Mouse (Mus musculus): ENCODE results near the gene D430041D05Rik.
A peak's percentile ranks its signal among the peaks of the same experiment; 100 is the strongest.

D430041D05Rik gene

GRCm38 (mm10) chr2:104157831-104158230 is 253.0 kb downstream of the D430041D05Rik start:
- no peak for DNase-seq (ENCODE audit: low read depth, low spot score)

- DNase-seq (ENCODE audit: low read depth, low spot score), result no peak
These were observed 256.9 kb downstream of the D430041D05Rik start for GRCm38 (mm10) chr2:104153876-104154275.

DNA sequence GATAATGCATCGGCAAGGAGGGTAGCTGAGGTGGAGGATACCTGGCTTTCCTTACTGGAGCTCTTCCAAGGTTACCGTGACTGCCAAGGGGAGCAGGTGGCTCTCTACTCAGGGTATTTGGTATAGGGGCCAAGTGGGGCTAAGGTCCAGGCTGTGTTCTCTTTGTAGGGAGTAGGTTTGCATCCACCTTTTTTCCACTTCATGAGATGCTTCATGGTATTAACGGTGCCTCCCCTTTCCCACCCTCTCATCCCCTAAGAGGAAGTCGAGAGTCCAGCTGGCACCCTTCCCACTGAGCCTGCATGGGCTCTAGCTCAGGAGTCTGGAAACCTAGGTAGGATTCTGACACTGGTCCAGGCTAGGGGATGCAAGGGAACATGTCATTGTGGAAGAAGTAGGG is 257.5 kb downstream of the D430041D05Rik start:
- DNase-seq (ENCODE audit: low read depth, low spot score), result no peak

GRCm38 (mm10) chr2:104150608-104151397 is 260.0 kb downstream of the D430041D05Rik start:
- no peak for DNase-seq (ENCODE audit: low read depth, low spot score)

- no peak for DNase-seq (ENCODE audit: low read depth, low spot score)
These were observed 262.8 kb downstream of the D430041D05Rik start for GRCm38 (mm10) chr2:104147910-104148561.

- DNase-seq (ENCODE audit: low read depth, low spot score), result peak; percentile 49
These were observed 264.8 kb downstream of the D430041D05Rik start for GRCm38 (mm10) chr2:104145983-104146382.

DNA sequence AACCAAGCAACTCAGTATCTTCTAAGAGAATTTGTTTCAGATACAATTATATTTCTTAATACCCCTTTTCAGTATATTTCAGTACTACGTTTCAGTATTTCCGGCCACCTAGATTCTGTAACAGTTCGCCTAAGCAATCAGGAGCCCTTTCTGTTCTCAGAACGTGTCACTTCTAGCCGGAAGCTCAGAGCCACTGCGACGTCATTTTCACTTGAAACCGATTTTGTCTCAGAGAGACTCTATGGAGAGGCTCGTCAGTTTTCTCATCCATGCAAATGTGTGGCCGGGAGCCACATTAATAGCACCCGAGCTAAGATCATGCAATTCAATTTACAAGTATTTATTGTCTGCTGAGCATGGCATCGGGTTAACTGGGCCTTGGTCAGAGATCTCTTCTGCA is 266.8 kb downstream of the D430041D05Rik start:
- no peak for DNase-seq (ENCODE audit: low read depth, low spot score)

- no peak for DNase-seq (ENCODE audit: low read depth, low spot score)
These were observed 268.7 kb downstream of the D430041D05Rik start for GRCm38 (mm10) chr2:104142140-104142539.

- no peak for DNase-seq (ENCODE audit: low read depth, low spot score)
These were observed 274.9 kb downstream of the D430041D05Rik start for GRCm38 (mm10) chr2:104135920-104136319.

DNA sequence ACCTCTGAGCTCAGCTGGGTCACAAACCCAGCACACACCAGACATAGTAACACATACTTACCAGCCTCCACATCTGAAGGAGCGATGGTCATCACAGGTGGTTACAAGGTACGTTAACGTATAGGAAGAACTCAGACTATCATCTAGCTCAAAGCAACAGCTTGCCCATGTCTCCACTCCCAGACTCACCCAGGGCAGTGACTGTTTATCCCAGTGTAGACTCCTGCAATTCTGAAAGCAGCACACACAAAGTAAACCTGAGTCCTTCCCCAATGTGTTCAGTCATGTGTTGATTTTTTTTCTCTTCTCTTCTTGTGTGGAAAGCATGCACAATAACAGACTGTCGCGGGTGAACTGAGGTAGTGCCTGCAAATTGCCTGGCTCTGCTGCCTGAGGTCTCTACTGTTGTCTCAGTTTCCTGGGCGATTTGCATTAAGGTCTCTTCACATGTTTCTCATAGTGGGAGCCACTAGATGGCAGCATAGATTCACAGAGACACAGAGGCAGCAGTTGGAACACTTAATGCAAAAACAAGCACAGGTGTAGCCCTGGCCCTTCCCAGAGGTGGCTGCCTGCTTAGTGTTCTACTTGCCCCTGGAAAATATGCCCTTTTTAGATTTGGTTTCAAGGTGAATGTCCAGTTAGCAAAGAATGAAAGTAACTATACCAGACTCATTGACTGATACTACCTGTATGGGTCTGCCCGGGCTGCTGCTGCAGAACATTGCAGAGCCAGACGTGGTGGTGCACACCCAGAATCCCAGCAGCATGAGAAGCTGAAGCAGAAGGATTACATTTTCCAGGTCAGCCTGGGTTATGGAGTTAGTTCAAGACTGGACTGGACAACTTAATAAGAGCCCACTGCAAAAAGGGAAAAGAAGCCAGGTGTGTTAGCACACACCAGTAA is 276.4 kb downstream of the D430041D05Rik start:
- DNase-seq (ENCODE audit: low read depth, low spot score), result peak; percentile 89

- no peak for DNase-seq (ENCODE audit: low read depth, low spot score)
These were observed 277.6 kb downstream of the D430041D05Rik start for GRCm38 (mm10) chr2:104133042-104133810.

GRCm38 (mm10) chr2:104132266-104132859 is 278.4 kb downstream of the D430041D05Rik start:
- DNase-seq (ENCODE audit: low read depth, low spot score), result no peak

DNA sequence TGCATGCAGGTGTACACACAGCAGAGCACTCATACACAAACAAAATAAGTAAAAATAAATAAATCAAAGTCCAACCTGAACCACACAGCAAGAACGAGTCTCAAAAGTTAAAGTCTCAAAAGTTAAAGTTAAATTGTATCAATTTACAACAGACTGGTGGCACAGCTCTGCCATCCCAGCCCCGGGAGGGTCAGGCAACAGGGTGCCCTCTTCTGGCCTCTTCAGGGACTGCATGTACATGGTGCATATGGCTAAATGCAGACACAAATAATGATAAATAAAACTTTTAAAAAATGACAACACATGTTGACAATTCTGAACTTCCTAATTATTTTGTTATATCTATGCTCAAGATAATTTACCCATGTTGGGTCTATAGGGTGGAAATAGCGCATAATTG is 279.8 kb downstream of the D430041D05Rik start:
- peak; percentile 53 for DNase-seq (ENCODE audit: low read depth, low spot score)

- DNase-seq (ENCODE audit: low read depth, low spot score), result no peak
These were observed 280.6 kb downstream of the D430041D05Rik start for GRCm38 (mm10) chr2:104130165-104130564.

DNA sequence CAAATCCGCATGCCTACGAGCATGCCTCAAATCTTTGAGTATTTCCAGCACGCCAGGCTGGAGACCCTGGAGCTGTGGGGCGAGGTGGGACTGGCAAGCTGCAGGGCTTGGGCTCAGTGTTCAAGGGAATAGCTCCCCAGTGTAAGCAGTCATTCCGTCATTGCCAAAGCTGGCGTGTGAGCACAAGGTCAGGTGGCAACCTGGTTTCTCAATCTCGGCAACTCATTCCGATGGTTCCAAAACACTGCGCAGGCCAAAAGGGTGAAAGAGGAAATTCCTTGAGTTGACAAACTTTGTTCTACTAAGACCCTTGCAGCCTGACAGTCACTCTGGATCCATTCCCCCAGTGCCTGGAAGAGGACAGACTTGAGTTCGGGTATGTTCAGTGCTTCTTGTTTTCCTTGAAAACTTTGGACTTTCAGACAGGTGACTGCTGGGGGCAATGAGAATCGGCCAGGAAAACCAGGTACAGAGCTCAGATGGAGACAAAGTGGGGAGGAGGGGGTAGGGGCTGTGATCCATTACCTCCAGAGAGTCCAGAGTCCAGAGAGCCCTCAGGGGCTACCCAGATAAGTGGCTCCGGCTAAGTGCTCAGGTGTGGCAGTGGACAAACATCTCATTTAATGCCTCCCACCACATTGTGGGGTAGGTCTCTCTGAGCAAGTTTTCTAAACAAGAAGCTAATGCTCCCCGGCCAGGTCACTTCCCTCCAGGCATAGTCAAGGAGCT is 281.8 kb downstream of the D430041D05Rik start:
- DNase-seq (ENCODE audit: low read depth, low spot score), result no peak

- DNase-seq (ENCODE audit: low read depth, low spot score), result no peak
These were observed 286.7 kb downstream of the D430041D05Rik start for GRCm38 (mm10) chr2:104124071-104124470.

DNA sequence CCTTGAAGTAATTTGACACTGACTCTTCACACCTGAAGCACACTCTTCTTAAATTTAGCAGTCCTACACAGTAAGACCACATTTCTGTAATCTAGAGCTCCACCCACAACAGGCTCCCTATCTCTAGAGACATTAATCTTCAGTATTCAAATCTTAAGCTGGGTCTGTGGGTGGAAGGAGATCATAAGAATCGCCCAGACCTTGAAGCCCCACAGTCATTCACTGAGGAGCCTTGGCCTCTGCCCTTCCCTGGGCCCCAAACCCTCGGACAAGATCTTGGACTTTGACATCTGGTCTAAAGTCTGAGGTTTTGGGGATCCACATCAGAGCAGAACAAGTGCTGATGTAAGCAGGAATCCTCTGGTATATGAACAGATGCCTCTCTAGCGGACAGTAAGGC is 287.3 kb downstream of the D430041D05Rik start:
- no peak for DNase-seq (ENCODE audit: low read depth, low spot score)

DNA sequence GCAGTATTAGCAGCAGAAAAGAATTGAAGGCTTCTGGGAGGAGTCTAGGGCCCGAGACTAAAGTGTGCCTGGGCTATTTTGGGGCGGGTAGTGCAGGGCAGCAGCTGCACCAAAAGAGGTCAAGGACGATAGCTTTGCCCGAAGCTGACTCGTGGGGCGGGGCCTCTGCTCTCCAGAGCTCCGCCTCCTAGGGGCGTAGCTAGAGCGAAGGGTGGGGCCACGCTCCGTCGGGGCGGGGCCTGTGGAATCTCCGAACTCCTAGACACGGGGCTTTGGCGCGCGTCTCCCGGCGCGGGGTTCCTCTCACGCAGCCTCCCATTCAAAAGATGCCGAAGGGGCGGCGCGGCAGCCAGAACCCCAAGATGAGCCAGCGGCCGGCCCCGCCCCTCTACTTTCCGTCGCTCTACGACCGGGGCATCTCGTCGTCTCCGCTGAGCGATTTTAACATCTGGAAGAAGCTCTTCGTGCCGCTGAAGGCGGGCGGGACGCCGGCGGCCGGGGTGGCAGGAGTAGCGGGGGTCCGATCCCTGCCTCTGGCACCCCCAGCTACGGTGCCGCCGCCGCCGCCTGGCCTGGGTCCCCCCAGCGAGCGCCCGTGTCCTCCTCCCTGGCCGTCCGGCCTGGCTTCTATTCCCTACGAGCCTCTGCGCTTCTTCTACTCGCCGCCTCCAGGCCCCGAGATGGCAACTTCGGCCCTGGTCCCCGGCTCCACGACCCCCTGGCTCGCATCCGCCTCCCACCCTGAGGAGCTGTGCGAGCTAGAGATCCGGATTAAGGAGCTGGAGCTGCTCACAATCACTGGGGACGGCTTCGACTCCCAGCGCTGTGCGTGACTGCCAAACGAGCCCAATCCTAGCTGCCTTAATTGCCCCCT is 288.1 kb downstream of the D430041D05Rik start, which contains the start of gene A930018P22Rik:
Gene A930018P22Rik (plus strand): TSS at position 265 of the 874 bp plus-strand sequence.
- peak; percentile 85 for DNase-seq (ENCODE audit: low read depth, low spot score)

Data from CD4-positive, CD25-positive, alpha-beta regulatory T cell, adult 2 months (primary cell).